Mouse (Mus musculus) limb, embryonic 12.5 days (tissue): ENCODE measurements at regions not wholly inside any gene's neighbourhood (a gene's known extent, or its start where the extent isn't known, plus 50 kb on each side); places are given as distances from the start of the nearest gene placed in this dataset.
"Not testable (repeated sequence)": the region's sequence is repeated elsewhere in the genome, so short reads cannot be mapped to it uniquely, and the experiment has no call there.

ENCODE experiments used
- ATAC-seq: fragments of 200-750 bp; cut with Nextera tagmentation; 2 replicates; pipeline ENCODE4 v1.8.0; 2017; ENCODE audit warnings: low read depth, moderate TSS enrichment; ENCODE audit not compliant: insufficient number of reproducible peaks, insufficient read depth, low FRiP score, low TSS enrichment
- H3K27ac ChIP-seq: fragments of 300-500 bp; sonication (generic); 2 replicates; pipeline ENCODE4 v1.5.1; 2016; ENCODE audit warnings: mild to moderate bottlenecking, moderate library complexity
- H3K27me3 ChIP-seq: fragments of 300-500 bp; sonication (generic); 2 replicates; pipeline ENCODE4 v1.6.1; 2016; ENCODE audit warnings: mild to moderate bottlenecking, moderate library complexity
- H3K36me3 ChIP-seq: fragments of 300-500 bp; sonication (generic); 2 replicates; pipeline ENCODE4 v1.6.1; 2016; ENCODE audit warnings: mild to moderate bottlenecking, moderate library complexity
- H3K4me1 ChIP-seq: fragments of 300-500 bp; sonication (generic); replicated peaks from 2 replicates; pipeline ENCODE4 v1.6.1; 2016
- H3K4me2 ChIP-seq: fragments of 300-500 bp; sonication (generic); 2 replicates; pipeline ENCODE4 v1.6.1; 2016; ENCODE audit warnings: mild to moderate bottlenecking, moderate library complexity
- H3K4me3 ChIP-seq: fragments of 300-500 bp; sonication (generic); replicated peaks from 2 replicates; pipeline ENCODE4 v1.5.1; 2016; ENCODE audit warnings: mild to moderate bottlenecking
- H3K9ac ChIP-seq: fragments of 300-500 bp; sonication (generic); replicated peaks from 2 replicates; pipeline ENCODE4 v1.6.1; 2016; ENCODE audit warnings: mild to moderate bottlenecking, moderate library complexity
- H3K9me3 ChIP-seq: fragments of 300-500 bp; sonication (generic); 2 replicates; pipeline ENCODE4 v1.6.1; 2016; ENCODE audit warnings: mild to moderate bottlenecking, moderate library complexity
- WGBS: fragments of 180-500 bp; shearing (Covaris S2); methylation state at CpG from one replicate; pipeline ENCODE4 v1.1.7; 2016; 5-methylcytosine and 5-hydroxymethylcytosine counted together

DNA sequence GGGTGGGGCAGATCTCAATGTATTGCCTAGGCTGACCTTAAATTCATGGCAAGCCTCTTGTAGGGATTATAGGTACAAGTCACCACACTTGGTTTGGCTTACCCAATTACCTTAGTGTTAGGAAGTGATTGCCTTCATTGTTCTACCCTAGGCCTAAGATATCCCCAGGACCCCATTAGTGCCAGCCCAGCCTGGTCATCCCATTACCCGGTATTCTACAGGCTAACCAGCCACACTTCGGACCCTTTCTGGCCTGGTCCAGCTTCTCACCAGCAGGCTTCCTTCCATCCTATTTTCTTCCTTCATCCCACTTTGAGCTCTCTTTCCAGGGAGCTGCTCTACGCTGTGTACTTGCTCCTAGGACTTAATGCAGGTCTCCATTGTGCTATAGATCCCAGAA lies 59.5 kb downstream of the Tex35 start:
- ATAC-seq: 0 out of 2 replicates have a peak, but pooled peaks have one; percentile 8
- Histone ChIP-seq H3K27me3 (no peaks in the 10 kb centered on the region), H3K4me2 (no peak overlapping the region), H3K36me3 (no peaks in the 10 kb centered on the region), H3K4me3 (no peak overlapping the region), H3K9me3 (no peaks in the 10 kb centered on the region), H3K4me1 (peaks cover 25% of the 10 kb centered on the region), H3K27ac (peak overlapping the region; percentile 83; the same call in 1 of the 2 replicates), H3K9ac (no peak overlapping the region)
- 94% methylated on average over 3 of the region's 3 CpGs for WGBS

GRCm38 (mm10) chr1:157048201-157048923 lies 60.1 kb downstream of the Tex35 start:
- no peaks in the 10 kb centered on the region for H3K36me3 ChIP-seq
- peak overlapping the region; percentile 16; the same call in 1 of the 2 replicates for H3K4me2 ChIP-seq
- peak; percentile 76 for ATAC-seq
- H3K9ac ChIP-seq: no peak overlapping the region
- H3K27ac ChIP-seq: peak overlapping the region; percentile 83
- H3K4me3 ChIP-seq: no peak overlapping the region
- no peaks in the 10 kb centered on the region for H3K9me3 ChIP-seq
- 18% methylated on average over 11 of the region's 11 CpGs for WGBS
- no peaks in the 10 kb centered on the region for H3K27me3 ChIP-seq
- H3K4me1 ChIP-seq: peaks cover 25% of the 10 kb centered on the region

DNA sequence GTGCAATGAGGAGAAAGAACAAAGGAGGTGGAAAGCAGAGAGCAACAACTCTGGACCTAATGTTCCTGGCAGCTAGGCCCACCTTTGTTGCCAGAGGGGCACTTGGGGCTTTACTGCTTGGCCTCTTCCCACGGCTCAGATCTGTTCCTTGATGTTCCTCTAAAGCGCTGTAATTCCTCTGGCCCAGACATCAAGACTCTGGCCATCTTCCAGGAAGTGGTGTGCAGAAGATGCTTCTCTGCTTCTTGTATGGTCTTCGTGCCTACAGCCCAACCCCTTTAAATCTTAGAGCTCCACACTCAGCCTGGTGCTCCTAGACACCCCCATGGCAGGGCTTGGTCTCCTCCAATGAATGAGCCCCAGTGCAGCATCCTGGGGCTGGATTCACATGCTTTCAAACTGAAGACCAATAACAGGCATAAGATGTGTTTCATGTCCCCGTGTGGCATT lies 60.7 kb downstream of the Tex35 start:
- Histone ChIP-seq H3K9ac (no peak overlapping the region), H3K4me3 (no peak overlapping the region), H3K9me3 (no peaks in the 10 kb centered on the region), H3K4me1 (peaks cover 25% of the 10 kb centered on the region), H3K36me3 (no peaks in the 10 kb centered on the region), H3K27ac (peak overlapping the region; percentile 83), H3K27me3 (no peaks in the 10 kb centered on the region), H3K4me2 (peak overlapping the region; percentile 16; the same call in 1 of the 2 replicates)
- WGBS: 57% methylated on average over 4 of the region's 4 CpGs
- ATAC-seq: peak; percentile 45; the same call in 1 of the 2 replicates

GRCm38 (mm10) chr1:157046760-157047182 lies 61.7 kb downstream of the Tex35 start:
- no peaks in the 10 kb centered on the region for H3K9me3 ChIP-seq
- H3K9ac ChIP-seq: no peak overlapping the region
- H3K27ac ChIP-seq: no peak overlapping the region
- ATAC-seq: no peak
- peaks cover 25% of the 10 kb centered on the region for H3K4me1 ChIP-seq
- H3K4me2 ChIP-seq: no peak overlapping the region
- 75% methylated on average over 4 of the region's 4 CpGs for whole genome bisulfite sequencing
- no peaks in the 10 kb centered on the region for H3K27me3 ChIP-seq
- H3K36me3 ChIP-seq: no peaks in the 10 kb centered on the region
- H3K4me3 ChIP-seq: no peak overlapping the region

DNA sequence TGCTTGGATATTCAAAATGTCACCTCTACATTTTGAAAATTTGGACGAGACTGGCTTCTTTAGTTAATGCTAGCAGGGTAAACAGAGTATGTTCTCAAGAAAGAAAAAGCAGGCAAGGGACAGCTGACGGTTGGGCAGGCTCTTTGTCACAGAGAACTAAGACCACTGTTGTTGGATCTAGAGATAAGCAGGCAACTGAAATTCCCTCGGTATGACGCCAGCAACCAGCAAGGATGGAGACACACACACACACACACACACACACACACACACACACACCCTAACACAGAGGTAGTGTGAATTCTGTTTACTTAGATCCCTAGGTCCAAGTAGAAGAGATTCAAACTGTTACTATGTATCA lies 68.7 kb downstream of the Tex35 start:
- Histone ChIP-seq H3K4me1 (peaks cover 20% of the 10 kb centered on the region), H3K36me3 (no peaks in the 10 kb centered on the region), H3K9ac (no peak overlapping the region), H3K4me2 (no peak overlapping the region), H3K4me3 (no peak overlapping the region), H3K27ac (peak overlapping the region; percentile 62; the same call in 1 of the 2 replicates), H3K9me3 (no peaks in the 10 kb centered on the region), H3K27me3 (no peaks in the 10 kb centered on the region)
- 48% methylated on average over 4 of the region's 4 CpGs for WGBS
- ATAC-seq: no peak

GRCm38 (mm10) chr1:157039016-157039835 lies 69.3 kb downstream of the Tex35 start:
- no peak overlapping the region for H3K9ac ChIP-seq
- H3K27ac ChIP-seq: peak overlapping the region; percentile 62; the same call in 1 of the 2 replicates
- no peak overlapping the region for H3K4me3 ChIP-seq
- H3K36me3 ChIP-seq: no peaks in the 10 kb centered on the region
- no peaks in the 10 kb centered on the region for H3K9me3 ChIP-seq
- peaks cover 20% of the 10 kb centered on the region for H3K4me1 ChIP-seq
- H3K4me2 ChIP-seq: peak overlapping the region; percentile 35
- no peaks in the 10 kb centered on the region for H3K27me3 ChIP-seq
- ATAC-seq: no peak
- 31% methylated on average over 14 of the region's 14 CpGs for WGBS

DNA sequence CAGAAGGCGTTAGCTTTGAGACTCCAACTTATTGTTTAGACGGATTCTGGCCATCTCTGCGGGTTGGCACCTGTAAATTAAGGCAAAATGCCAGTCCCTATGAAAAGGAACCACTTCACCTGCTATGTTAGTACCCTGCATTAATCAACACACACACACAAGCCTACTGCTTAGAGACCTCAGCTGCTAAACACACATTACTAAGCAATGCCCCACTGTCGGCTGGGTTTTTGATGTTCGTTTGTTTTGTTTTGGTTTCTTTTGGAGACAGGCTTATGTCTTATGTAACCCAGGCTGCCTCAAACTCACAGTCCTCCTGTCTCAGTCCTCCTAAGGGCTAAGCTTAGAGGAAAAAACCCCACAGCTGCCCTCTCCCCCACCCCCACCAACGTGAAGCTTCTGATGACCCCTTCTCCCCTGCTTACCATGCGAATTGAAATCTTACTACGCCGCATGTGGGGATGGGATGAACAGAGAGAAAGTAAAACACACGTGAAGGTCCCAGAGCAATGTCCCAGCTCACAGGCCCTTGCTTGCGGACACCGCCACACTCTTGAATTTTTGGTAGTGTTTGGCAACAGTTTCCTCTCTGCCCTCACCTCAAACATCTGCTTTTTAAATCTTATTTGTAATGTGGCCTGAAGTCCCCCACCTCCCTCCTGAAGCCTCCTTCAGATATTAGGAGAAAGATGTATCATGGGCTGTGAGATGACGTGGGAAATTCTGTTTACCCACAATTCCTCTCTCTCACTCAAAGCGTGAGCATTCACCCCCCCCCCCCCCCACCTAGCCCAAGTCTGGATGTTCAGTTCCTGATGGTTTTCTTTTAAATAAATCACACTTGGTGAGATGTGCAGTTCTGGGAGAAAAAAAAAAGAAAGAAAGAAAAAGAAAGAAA lies 70.1 kb downstream of the Tex35 start:
- H3K27me3 ChIP-seq: no peaks in the 10 kb centered on the region
- 69% methylated on average over 14 of the region's 14 CpGs for WGBS
- no peaks in the 10 kb centered on the region for H3K9me3 ChIP-seq
- no peak for ATAC-seq
- H3K36me3 ChIP-seq: no peaks in the 10 kb centered on the region
- peaks cover 20% of the 10 kb centered on the region for H3K4me1 ChIP-seq
- H3K9ac ChIP-seq: no peak overlapping the region
- no peak overlapping the region for H3K4me3 ChIP-seq
- H3K4me2 ChIP-seq: no peak overlapping the region
- H3K27ac ChIP-seq: 0 out of 2 replicates have a peak overlapping the region, but pooled peaks have one; percentile 4

- WGBS: 77% methylated on average over 10 of the region's 10 CpGs
- Histone ChIP-seq H3K4me3 (no peak overlapping the region), H3K9me3 (no peaks in the 10 kb centered on the region), H3K27ac (no peak overlapping the region), H3K9ac (no peak overlapping the region), H3K4me2 (no peak overlapping the region), H3K4me1 (peaks cover 20% of the 10 kb centered on the region), H3K36me3 (no peaks in the 10 kb centered on the region), H3K27me3 (no peaks in the 10 kb centered on the region)
- no peak for ATAC-seq
Measured at GRCm38 (mm10) chr1:157037246-157037991, 71.1 kb downstream of the Tex35 start.

DNA sequence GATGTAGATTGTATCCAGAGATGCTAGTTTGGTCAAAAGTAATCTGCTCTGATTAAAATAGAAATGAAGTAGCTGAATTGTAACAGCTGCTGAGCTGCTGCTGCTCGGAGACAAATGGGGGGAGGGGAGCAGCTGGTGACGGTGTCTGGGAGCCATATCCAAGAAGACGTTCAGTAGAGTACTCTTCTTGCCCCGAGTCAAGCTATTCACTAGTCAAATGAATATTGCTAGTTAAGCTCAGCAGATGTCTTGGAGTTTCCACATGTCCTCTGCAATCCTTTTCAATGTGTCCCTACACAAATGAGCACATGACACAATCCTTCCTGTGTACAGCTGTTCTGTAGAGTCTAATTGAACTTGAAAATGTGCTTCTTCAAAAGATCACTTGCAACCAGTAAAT lies 71.7 kb downstream of the Tex35 start:
- H3K4me2 ChIP-seq: no peak overlapping the region
- no peak overlapping the region for H3K4me3 ChIP-seq
- 46% methylated on average over 4 of the region's 4 CpGs for WGBS
- peaks cover 20% of the 10 kb centered on the region for H3K4me1 ChIP-seq
- H3K9ac ChIP-seq: no peak overlapping the region
- H3K27ac ChIP-seq: no peak overlapping the region
- H3K36me3 ChIP-seq: no peaks in the 10 kb centered on the region
- H3K27me3 ChIP-seq: no peaks in the 10 kb centered on the region
- no peak for ATAC-seq
- H3K9me3 ChIP-seq: no peaks in the 10 kb centered on the region

- not testable (repeated sequence) for H3K9me3 ChIP-seq, H3K27ac ChIP-seq, H3K9ac ChIP-seq, H3K27me3 ChIP-seq, H3K36me3 ChIP-seq, H3K4me2 ChIP-seq, H3K4me3 ChIP-seq, ATAC-seq
- H3K4me1 ChIP-seq: peaks cover 19% of the 10 kb centered on the region
- WGBS: 94% methylated on average over 8 of the region's 8 CpGs
Measured at GRCm38 (mm10) chr1:157035221-157035620, 73.3 kb downstream of the Tex35 start.
